Mouse (Mus musculus) MEL (cell line): ENCODE measurements at regions not wholly inside any gene's neighbourhood (a gene's known extent, or its start where the extent isn't known, plus 50 kb on each side); places are given as distances from the start of the nearest gene placed in this dataset.

Experiments used
- CTCF ChIP-seq, 3 experiments: IDR thresholded peaks in 2 of 3; conservative IDR thresholded peaks in 1 of 3; 2 replicates each; pipeline ENCODE4 v1.5.1; 2011 to 2012; ENCODE audit warnings: low read length in 3 of 3, low read depth in 2 of 3, mild to moderate bottlenecking in 2 of 3, improper control_type of control experiment in 1 of 3, inconsistent platforms in 1 of 3, mixed read lengths in 1 of 3, moderate library complexity in 1 of 3; ENCODE audit not compliant: control insufficient read depth in 1 of 3, insufficient read depth in 1 of 3, poor library complexity in 1 of 3, severe bottlenecking in 1 of 3
- EP300 ChIP-seq, 2 experiments: IDR thresholded peaks; 2 replicates each; pipeline ENCODE4 v1.6.1; 2011; ENCODE audit warnings: improper control_type of control experiment in 2 of 2, low read length in 2 of 2, low read depth in 1 of 2, mild to moderate bottlenecking in 1 of 2
- GATA1 ChIP-seq: IDR thresholded peaks from 2 replicates; pipeline ENCODE4 v1.6.1; 2011; ENCODE audit warnings: low read depth, low read length, improper control_type of control experiment
- HCFC1 ChIP-seq: IDR thresholded peaks from 2 replicates; pipeline ENCODE4 v1.6.1; 2012; ENCODE audit warnings: low read depth, mild to moderate bottlenecking, inconsistent platforms, low read length, improper control_type of control experiment, moderate library complexity
- JUND ChIP-seq: IDR thresholded peaks from 2 replicates; pipeline ENCODE4 v1.6.1; 2011; ENCODE audit warnings: low read depth, mild to moderate bottlenecking, improper control_type of control experiment, low read length
- KAT2A ChIP-seq: conservative IDR thresholded peaks from 2 replicates; pipeline ENCODE4 v1.6.1; 2012; ENCODE audit warnings: low read depth, low read length, improper control_type of control experiment, inconsistent platforms
- MAZ ChIP-seq: IDR thresholded peaks from 2 replicates; pipeline ENCODE4 v1.6.1; 2012; ENCODE audit warnings: low read depth, mild to moderate bottlenecking, inconsistent platforms, low read length, improper control_type of control experiment
- NRF1 ChIP-seq: IDR thresholded peaks from 2 replicates; pipeline ENCODE4 v1.6.1; 2014; ENCODE audit warnings: low read depth, mild to moderate bottlenecking, inconsistent platforms, low read length, improper control_type of control experiment, moderate library complexity; ENCODE audit not compliant: poor library complexity, insufficient read depth, severe bottlenecking
- POLR2A ChIP-seq, 2 experiments: IDR thresholded peaks; 2 replicates each; pipeline ENCODE4 v1.6.1; 2011 to 2012; ENCODE audit warnings: low read length in 2 of 2, mild to moderate bottlenecking in 2 of 2, control low read depth in 1 of 2, improper control_type of control experiment in 1 of 2, low read depth in 1 of 2, moderate library complexity in 1 of 2; ENCODE audit not compliant: control insufficient read depth in 1 of 2, insufficient read depth in 1 of 2, poor library complexity in 1 of 2
- RAD21 ChIP-seq: IDR thresholded peaks from 2 replicates; pipeline ENCODE4 v1.6.1; 2011; ENCODE audit warnings: mild to moderate bottlenecking, low read depth, low read length, improper control_type of control experiment
- TBP ChIP-seq: IDR thresholded peaks from 2 replicates; pipeline ENCODE4 v1.8.0; 2011; ENCODE audit warnings: low read depth, low read length, improper control_type of control experiment
- TCF12 ChIP-seq: IDR thresholded peaks from 2 replicates; pipeline ENCODE4 v1.6.1; 2014; ENCODE audit warnings: low read depth, mild to moderate bottlenecking, inconsistent platforms, low read length, improper control_type of control experiment, moderate library complexity
- ZNF384 ChIP-seq: IDR thresholded peaks from 2 replicates; pipeline ENCODE4 v1.6.1; 2012; ENCODE audit warnings: low read depth, mild to moderate bottlenecking, inconsistent platforms, low read length, improper control_type of control experiment

DNA sequence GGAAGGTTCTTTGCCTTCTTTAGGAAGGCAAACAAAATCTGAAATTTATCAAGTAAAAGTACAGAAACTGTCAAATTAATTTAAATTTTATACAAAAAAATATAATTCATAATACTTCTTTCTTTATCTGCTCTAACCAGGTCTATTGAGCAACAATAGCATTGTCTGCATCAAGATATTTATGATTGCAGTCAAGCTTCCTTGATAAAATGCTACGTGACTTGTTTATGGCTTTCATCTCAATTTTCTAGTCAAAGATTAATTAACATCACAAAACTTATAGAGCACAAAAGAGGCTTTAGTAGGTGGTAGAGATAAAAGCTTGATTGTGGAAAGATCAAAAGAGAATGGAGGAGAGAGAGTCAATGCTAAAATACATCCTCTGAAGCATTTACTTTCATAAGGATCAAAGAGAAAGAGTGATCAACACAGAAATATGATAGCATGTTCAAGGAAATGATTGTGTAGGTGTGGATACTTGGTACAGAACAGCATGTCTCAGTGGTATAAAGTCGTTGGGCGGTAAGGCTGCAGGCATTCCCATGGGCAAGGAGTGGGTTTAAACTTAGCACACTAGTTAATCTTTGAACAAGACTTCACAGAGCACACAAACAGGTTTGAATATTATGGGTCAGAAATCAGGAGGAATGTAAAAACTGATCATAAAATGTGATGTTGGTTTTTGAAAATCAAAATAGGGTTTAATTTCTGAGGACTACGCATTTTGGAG is 164.3 kb upstream of the Speer4f2 start:
- TF ChIP-seq CTCF (IDR thresholded peaks at IDR 0.05 in 2 of 3, conservative IDR thresholded peaks at IDR 0.05 in 1 of 3; ENCODE audit: control insufficient read depth in 1 of 3, insufficient read depth in 1 of 3, low read depth in 2 of 3, low read length in 3 of 3, poor library complexity in 1 of 3, severe bottlenecking in 1 of 3) (no peak), TCF12 (no peak), JUND (no peak), GATA1 (no peak), EP300 (IDR thresholded peaks at IDR 0.05; ENCODE audit: low read depth in 1 of 2, low read length in 2 of 2) (no peak), POLR2A (IDR thresholded peaks at IDR 0.05; ENCODE audit: control insufficient read depth in 1 of 2, insufficient read depth in 1 of 2, low read depth in 1 of 2, low read length in 2 of 2, poor library complexity in 1 of 2) (no peak), RAD21 (no peak), KAT2A (no peak), ZNF384 (no peak), TBP (no peak), HCFC1 (no peak), NRF1 (no peak), MAZ (no peak)
